Mouse (Mus musculus) liver, embryonic 16.5 days (tissue): ENCODE measurements at regions not wholly inside any gene's neighbourhood (a gene's known extent, or its start where the extent isn't known, plus 50 kb on each side); places are given as distances from the start of the nearest gene placed in this dataset.
"Not testable (repeated sequence)": the region's sequence is repeated elsewhere in the genome, so short reads cannot be mapped to it uniquely, and the experiment has no call there.

Experiments
- ATAC-seq: fragments of 200-750 bp; cut with Nextera tagmentation; 2 replicates; pipeline ENCODE4 v1.8.0; 2017; ENCODE audit warnings: low read depth, mild to moderate bottlenecking, moderate number of reproducible peaks, moderate library complexity
- H3K27ac ChIP-seq: fragments of 300-500 bp; sonication (generic); 2 replicates; pipeline ENCODE4 v1.5.1; 2014; ENCODE audit warnings: mild to moderate bottlenecking, low read length
- H3K27me3 ChIP-seq: fragments of 300-500 bp; sonication (generic); 2 replicates; pipeline ENCODE4 v1.6.1; 2014; ENCODE audit warnings: low read depth, low read length, mixed read lengths; ENCODE audit not compliant: control insufficient read depth, insufficient read depth
- H3K36me3 ChIP-seq: fragments of 300-500 bp; sonication (generic); 2 replicates; pipeline ENCODE4 v1.6.1; 2014; ENCODE audit warnings: mild to moderate bottlenecking; ENCODE audit not compliant: control insufficient read depth, insufficient read depth
- H3K4me1 ChIP-seq: fragments of 300-500 bp; sonication (generic); 2 replicates; pipeline ENCODE4 v1.6.1; 2014; ENCODE audit warnings: low read depth, low read length, mixed read lengths; ENCODE audit not compliant: control insufficient read depth
- H3K4me2 ChIP-seq: fragments of 300-500 bp; sonication (generic); 2 replicates; pipeline ENCODE4 v1.6.1; 2014; ENCODE audit warnings: low read depth, low read length, mixed read lengths
- H3K4me3 ChIP-seq: fragments of 300-500 bp; sonication (generic); 2 replicates; pipeline ENCODE4 v1.5.1; 2014; ENCODE audit warnings: low read depth, mild to moderate bottlenecking, low read length
- H3K9ac ChIP-seq: fragments of 300-500 bp; sonication (generic); 2 replicates; pipeline ENCODE4 v1.6.1; 2014; ENCODE audit warnings: low read depth, low read length
- H3K9me3 ChIP-seq: fragments of 300-500 bp; sonication (generic); replicated peaks from 2 replicates; pipeline ENCODE4 v1.6.1; 2016; ENCODE audit warnings: low read length; ENCODE audit not compliant: control insufficient read depth
- WGBS: fragments of 180-500 bp; shearing (Covaris S2); extraction: QIAGEN DNeasy Blood & Tissue Kit; methylation state at CpG from one replicate; pipeline ENCODE4 v1.1.7; 2014; ENCODE audit not compliant: insufficient replicate concordance; 5-methylcytosine and 5-hydroxymethylcytosine counted together

DNA sequence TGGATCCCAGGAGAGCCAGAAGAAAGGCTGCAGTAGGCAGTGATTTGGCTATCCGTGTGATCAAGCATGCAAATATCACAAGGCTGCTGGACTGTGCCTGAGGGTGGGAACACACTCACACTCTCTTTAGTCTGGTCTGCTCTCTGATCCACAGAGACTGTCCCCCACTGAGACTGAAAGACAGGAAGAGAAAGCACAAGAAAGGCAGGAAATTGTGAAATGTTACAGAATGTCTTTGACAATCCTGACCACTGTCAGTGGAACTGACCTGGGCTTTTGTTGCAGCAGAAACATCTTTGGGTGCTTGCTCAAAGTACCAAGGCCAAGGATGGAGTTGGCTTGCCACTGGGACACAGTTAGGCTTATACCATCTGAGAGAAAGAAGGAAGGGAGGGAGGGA is 52.3 kb upstream of the Gpd2 start:
- H3K27ac ChIP-seq = no peak overlapping the region
- 18% methylated on average over 1 of the region's 1 CpGs for WGBS

GRCm38 (mm10) chr2:57183108-57183507 is 54.3 kb upstream of the Gpd2 start:
- H3K36me3 ChIP-seq, H3K27ac ChIP-seq, ATAC-seq, H3K27me3 ChIP-seq, H3K9ac ChIP-seq, H3K4me3 ChIP-seq, H3K4me2 ChIP-seq, H3K9me3 ChIP-seq, H3K4me1 ChIP-seq: not testable (repeated sequence)
- WGBS = 47% methylated on average over 3 of the region's 3 CpGs

More for the DNA sequence above, 52.3 kb upstream of the Gpd2 start:
- Histone ChIP-seq H3K9me3 (no peaks in the 10 kb centered on the region), H3K9ac (no peak overlapping the region), H3K4me1 (peaks cover 6% of the 10 kb centered on the region; the same call in 1 of the 2 replicates), H3K4me2 (no peak overlapping the region), H3K36me3 (no peaks in the 10 kb centered on the region), H3K4me3 (no peak overlapping the region), H3K27me3 (no peaks in the 10 kb centered on the region)
- no peak for ATAC-seq

- peaks cover 6% of the 10 kb centered on the region; the same call in 1 of the 2 replicates for H3K4me1 ChIP-seq
- H3K4me2 ChIP-seq = peak overlapping the region; percentile 75
- H3K27me3 ChIP-seq = no peaks in the 10 kb centered on the region
- WGBS = under 1% methylated on average over 37 of the region's 37 CpGs
- H3K4me3 ChIP-seq = peak overlapping the region; percentile 74
- peak overlapping the region; percentile 71 for H3K27ac ChIP-seq
- H3K36me3 ChIP-seq = no peaks in the 10 kb centered on the region
- peak; percentile 92 for ATAC-seq
- H3K9ac ChIP-seq = peak overlapping the region; percentile 62
- no peaks in the 10 kb centered on the region for H3K9me3 ChIP-seq
These were observed 55.5 kb upstream of the Gpd2 start for GRCm38 (mm10) chr2:57181692-57182541.

GRCm38 (mm10) chr2:57181350-57181691 is 56.1 kb upstream of the Gpd2 start:
- Histone ChIP-seq H3K27me3 (no peaks in the 10 kb centered on the region), H3K36me3 (no peaks in the 10 kb centered on the region), H3K4me3 (peak overlapping the region; percentile 74), H3K9ac (peak overlapping the region; percentile 62), H3K4me1 (peaks cover 6% of the 10 kb centered on the region; the same call in 1 of the 2 replicates), H3K4me2 (peak overlapping the region; percentile 75), H3K27ac (peak overlapping the region; percentile 71; the same call in 1 of the 2 replicates), H3K9me3 (no peaks in the 10 kb centered on the region)
- 20% methylated on average over 4 of the region's 4 CpGs for WGBS
- ATAC-seq = 0 out of 2 replicates have a peak, but pooled peaks have one; percentile 0

GRCm38 (mm10) chr2:57178056-57178455 is 54.3 kb upstream of the Nr4a2 start:
- Histone ChIP-seq H3K36me3 (no peaks in the 10 kb centered on the region), H3K4me3 (no peak overlapping the region), H3K27me3 (no peaks in the 10 kb centered on the region), H3K27ac (no peak overlapping the region), H3K4me1 (peaks cover 6% of the 10 kb centered on the region; the same call in 1 of the 2 replicates), H3K4me2 (no peak overlapping the region), H3K9me3 (no peaks in the 10 kb centered on the region), H3K9ac (no peak overlapping the region)
- no peak for ATAC-seq
- WGBS = 67% methylated on average over 6 of the region's 6 CpGs

DNA sequence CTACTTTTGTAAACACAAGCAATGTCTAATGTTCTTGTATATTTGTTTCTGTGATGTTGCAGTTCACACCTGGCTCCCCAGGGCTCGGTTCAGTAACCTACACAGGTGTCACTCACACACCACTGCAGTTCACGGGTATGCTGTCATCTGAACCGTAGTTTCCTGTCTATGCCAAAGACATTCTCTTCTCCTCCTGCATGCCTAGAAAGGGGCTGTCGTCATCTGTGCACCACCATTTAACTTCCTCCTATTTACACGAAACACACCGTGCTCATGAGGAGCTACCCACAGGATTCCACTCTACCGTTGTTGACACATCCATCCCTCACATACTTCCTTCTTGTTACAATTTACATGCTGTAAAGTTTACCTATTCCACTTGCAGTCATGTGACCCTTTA is 52.7 kb upstream of the Nr4a2 start:
- Histone ChIP-seq H3K4me1 (peaks cover 6% of the 10 kb centered on the region; the same call in 1 of the 2 replicates), H3K36me3 (no peaks in the 10 kb centered on the region), H3K27me3 (no peaks in the 10 kb centered on the region), H3K4me3 (no peak overlapping the region), H3K9ac (no peak overlapping the region), H3K27ac (no peak overlapping the region), H3K4me2 (no peak overlapping the region), H3K9me3 (no peaks in the 10 kb centered on the region)
- no peak for ATAC-seq
- WGBS = 34% methylated on average over 7 of the region's 7 CpGs

DNA sequence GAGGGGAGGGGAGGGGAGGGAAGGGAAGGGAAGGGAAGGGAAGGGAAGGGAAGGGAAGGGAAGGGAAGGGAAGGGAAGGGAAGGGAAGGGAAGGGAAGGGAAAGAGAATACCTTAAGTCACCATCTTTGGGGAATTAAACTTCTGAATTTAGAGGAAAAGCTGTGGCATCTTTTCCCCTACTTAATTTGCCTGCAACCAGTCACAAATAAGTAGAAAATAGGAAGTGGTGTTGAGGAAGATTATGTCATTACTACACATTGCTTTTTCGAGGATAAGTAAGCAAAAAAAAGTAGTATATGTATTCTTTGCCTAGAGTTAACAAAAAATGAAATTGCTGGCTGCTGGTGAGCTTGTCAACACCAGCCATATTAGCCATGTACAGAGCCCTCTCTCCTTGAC is 51.4 kb upstream of the Nr4a2 start:
- no peak for ATAC-seq
- WGBS = 6% methylated on average over 1 of the region's 1 CpGs
- no peaks in the 10 kb centered on the region for H3K27me3 ChIP-seq

More for the DNA sequence above, 51.4 kb upstream of the Nr4a2 start:
- H3K36me3 ChIP-seq = no peaks in the 10 kb centered on the region
- H3K4me3 ChIP-seq = no peak overlapping the region
- no peaks in the 10 kb centered on the region for H3K4me1 ChIP-seq
- no peak overlapping the region for H3K27ac ChIP-seq
- H3K9me3 ChIP-seq = no peaks in the 10 kb centered on the region
- no peak overlapping the region for H3K4me2 ChIP-seq
- no peak overlapping the region for H3K9ac ChIP-seq
